Mouse (Mus musculus) stomach, postnatal 0 days (tissue): ENCODE measurements around the gene Ascl1. TPM values are rescaled to one million over a fixed set of nuclear protein-coding genes. Genes with fewer than 3 reads are reported as not detected.

ENCODE experiments used
- ATAC-seq: fragments of 200-750 bp; cut with Nextera tagmentation; 2 replicates; pipeline ENCODE4 v1.8.0; 2017; ENCODE audit not compliant: low FRiP score, low TSS enrichment
- DNase-seq: peaks from one replicate; pipeline ENCODE4 v3.0.0-alpha.2; 2016; ENCODE audit warnings: low spot score
- H3K27ac ChIP-seq: fragments of 300-500 bp; sonication (generic); replicated peaks from 2 replicates; pipeline ENCODE4 v1.5.1; 2014; ENCODE audit warnings: mild to moderate bottlenecking, control low read depth
- H3K27me3 ChIP-seq: fragments of 300-500 bp; sonication (generic); 2 replicates; pipeline ENCODE4 v1.6.1; 2014; ENCODE audit warnings: low read length; ENCODE audit not compliant: control insufficient read depth, insufficient read depth
- H3K36me3 ChIP-seq: fragments of 300-500 bp; sonication (generic); 2 replicates; pipeline ENCODE4 v1.6.1; 2014; ENCODE audit warnings: low read length, mixed read lengths; ENCODE audit not compliant: control insufficient read depth, insufficient read depth
- H3K4me1 ChIP-seq: fragments of 300-500 bp; sonication (generic); replicated peaks from 2 replicates; pipeline ENCODE4 v1.6.1; 2014; ENCODE audit warnings: antibody characterized with exemption; ENCODE audit not compliant: control insufficient read depth, insufficient read depth
- H3K4me2 ChIP-seq: fragments of 300-500 bp; sonication (generic); replicated peaks from 2 replicates; pipeline ENCODE4 v1.6.1; 2014; ENCODE audit warnings: low read depth, mild to moderate bottlenecking, control low read depth, moderate library complexity
- H3K4me3 ChIP-seq: fragments of 300-500 bp; sonication (generic); 2 replicates; pipeline ENCODE4 v1.5.1; 2014; ENCODE audit warnings: low read depth, low read length, control low read depth
- H3K9ac ChIP-seq: fragments of 300-500 bp; sonication (generic); 2 replicates; pipeline ENCODE4 v1.6.1; 2014; ENCODE audit warnings: mild to moderate bottlenecking, low read length, control low read depth, mixed read lengths
- H3K9me3 ChIP-seq: fragments of 300-500 bp; sonication (generic); 2 replicates; pipeline ENCODE4 v1.6.1; 2016; ENCODE audit warnings: low read length; ENCODE audit not compliant: control insufficient read depth
- CTCF ChIP-seq: IDR thresholded peaks from 2 replicates; pipeline ENCODE4 v1.5.1; 2016; ENCODE audit warnings: antibody characterized with exemption, low read depth, mild to moderate bottlenecking, moderate library complexity
- EP300 ChIP-seq: optimal IDR thresholded peaks from 2 replicates; pipeline ENCODE3; 2016; ENCODE audit warnings: antibody characterized with exemption
- WGBS: fragments of 180-500 bp; shearing (Covaris S2); extraction: QIAGEN DNeasy Blood & Tissue Kit; methylation state at CpG from one replicate; pipeline ENCODE4 v1.1.7; 2014; 5-methylcytosine and 5-hydroxymethylcytosine counted together
- polyA plus RNA-seq: library from polyadenylated mRNA; unstranded; fragments of >200 nt; fragmentation: Nextera tagmentation; extraction: Ambion mirVana; gene quantifications from 2 replicates; pipeline ENCODE4 v1.2.1, GENCODE M21; 2015

The Ascl1 gene
- 1.5 and 2.4 TPM in 2 replicates for polyA plus RNA-seq

DNA sequence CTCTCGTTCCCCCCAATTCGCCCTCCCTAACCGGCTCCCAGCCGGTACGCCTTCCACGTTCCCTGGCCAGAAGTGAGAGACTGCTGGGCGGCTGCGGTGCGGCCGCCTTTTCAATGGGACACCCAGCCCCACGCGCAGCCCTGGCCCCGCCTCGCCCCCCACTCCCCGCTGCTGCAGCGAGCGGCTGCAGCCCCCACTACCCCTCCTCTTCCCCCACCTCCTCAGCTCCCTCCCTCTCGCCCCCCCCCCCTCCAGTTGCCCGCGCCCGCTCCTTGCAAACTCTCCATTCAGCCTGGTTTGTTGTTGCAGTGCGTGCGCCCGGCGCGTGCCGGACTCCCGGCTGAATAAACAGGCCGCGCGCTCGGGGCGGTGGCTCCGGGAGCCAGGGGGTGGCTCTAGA lies at the start of gene Ascl1:
Gene Ascl1, minus strand, starts transcription at position 85 of the 400 bp plus-strand sequence.
- no peak within 1 kb of the TSS for H3K27ac ChIP-seq
- peak; percentile 46 for DNase-seq
- peak; percentile 38 for ATAC-seq

DNA sequence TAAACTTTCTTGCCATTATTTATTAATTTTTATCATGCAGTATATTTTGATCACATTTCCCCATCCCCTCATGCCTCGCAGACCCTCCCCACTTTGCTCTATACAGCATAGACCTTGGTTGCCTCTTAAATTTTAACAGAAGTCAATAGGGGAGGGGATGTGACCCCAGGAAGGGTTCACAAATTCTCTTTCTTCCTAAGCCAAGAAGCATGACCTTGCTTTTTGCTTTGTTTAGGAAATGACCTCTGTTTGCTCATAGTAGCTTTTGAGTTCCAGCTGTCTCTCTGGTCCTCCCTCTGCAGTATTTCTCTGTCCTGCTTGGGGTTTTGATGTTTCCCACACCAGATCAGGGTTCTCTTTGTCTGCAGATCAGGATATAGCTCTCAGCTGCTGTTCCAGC lies 40.7 kb upstream of the Ascl1 start:
- H3K36me3 ChIP-seq: no peaks in the 10 kb centered on the region
- no peak overlapping the region for H3K4me2 ChIP-seq
- 80% methylated on average over 1 of the region's 1 CpGs for WGBS
- no peak overlapping the region for H3K27ac ChIP-seq
- H3K4me1 ChIP-seq: no peaks in the 10 kb centered on the region
- ATAC-seq: no peak
- no peak overlapping the region for H3K4me3 ChIP-seq
- no peak for DNase-seq
- no peak for TF ChIP-seq CTCF
- no peak for TF ChIP-seq EP300
- no peaks in the 10 kb centered on the region for H3K27me3 ChIP-seq
- no peaks in the 10 kb centered on the region for H3K9me3 ChIP-seq
- H3K9ac ChIP-seq: no peak overlapping the region

More for the DNA sequence above, at the start of gene Ascl1:
- Histone ChIP-seq H3K27me3 (peaks cover 32% of the 10 kb centered on the region; the same call in 1 of the 2 replicates), H3K36me3 (no peaks in the 10 kb centered on the region), H3K4me3 (peak within 1 kb of the TSS; percentile 54), H3K9me3 (no peaks in the 10 kb centered on the region), H3K4me1 (no peaks in the 10 kb centered on the region), H3K4me2 (peak within 1 kb of the TSS; percentile 94), H3K9ac (peak within 1 kb of the TSS; percentile 23)
- TF ChIP-seq CTCF (no peak), EP300 (no peak)
- WGBS: 1% methylated on average over 31 of the region's 34 CpGs

DNA sequence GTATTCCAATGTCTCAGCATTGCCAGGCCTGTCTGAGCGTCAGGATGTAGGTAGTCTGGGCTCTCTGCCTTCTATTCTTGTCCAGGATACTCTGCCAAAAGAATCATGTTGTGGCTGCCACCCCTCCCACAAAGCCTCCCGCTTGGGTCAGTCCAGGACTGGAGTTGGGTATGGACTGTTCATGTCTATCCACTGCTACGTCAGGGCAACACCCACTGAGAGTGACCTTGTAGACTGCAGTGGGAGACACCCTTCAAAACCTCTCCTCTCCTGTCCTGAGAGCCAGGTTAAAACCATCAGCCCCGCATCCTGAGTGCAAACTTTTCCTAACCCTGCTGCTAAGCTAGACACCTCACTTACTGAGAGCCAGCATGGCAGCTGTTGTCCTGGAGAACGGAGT lies 28.2 kb upstream of the Ascl1 start, which contains the start of gene Pah:
Gene Pah, plus strand, starts transcription at position 150 of the 400 bp plus-strand sequence.
- no peak within 1 kb of the TSS for H3K27ac ChIP-seq
- H3K9me3 ChIP-seq: no peaks in the 10 kb centered on the region
- no peak within 1 kb of the TSS for H3K4me2 ChIP-seq
- DNase-seq (no peak), ATAC-seq (no peak)
- no peak within 1 kb of the TSS for H3K4me3 ChIP-seq
- TF ChIP-seq CTCF (no peak), EP300 (no peak)
- H3K9ac ChIP-seq: no peak within 1 kb of the TSS
- H3K4me1 ChIP-seq: no peaks in the 10 kb centered on the region
- WGBS: 81% methylated on average over 5 of the region's 5 CpGs
- H3K36me3 ChIP-seq: no peaks in the 10 kb centered on the region
- no peaks in the 10 kb centered on the region for H3K27me3 ChIP-seq

GRCm38 (mm10) chr10:87520401-87521116 lies 27.1 kb upstream of the Ascl1 start:
- WGBS: 52% methylated on average over 4 of the region's 4 CpGs
- no peaks in the 10 kb centered on the region for H3K36me3 ChIP-seq
- no peak for DNase-seq
- no peaks in the 10 kb centered on the region for H3K27me3 ChIP-seq
- no peak overlapping the region for H3K4me2 ChIP-seq
- ATAC-seq: no peak
- H3K4me1 ChIP-seq: no peaks in the 10 kb centered on the region
- no peak for TF ChIP-seq CTCF
- TF ChIP-seq EP300: no peak
- H3K27ac ChIP-seq: no peak overlapping the region
- no peak overlapping the region for H3K9ac ChIP-seq
- H3K4me3 ChIP-seq: no peak overlapping the region
- no peaks in the 10 kb centered on the region for H3K9me3 ChIP-seq

- 66% methylated on average over 2 of the region's 2 CpGs for WGBS
These were observed 25.1 kb upstream of the Ascl1 start for GRCm38 (mm10) chr10:87518585-87518984.

GRCm38 (mm10) chr10:87513052-87513451 lies 19.6 kb upstream of the Ascl1 start:
- DNase-seq (no peak), ATAC-seq (0 out of 2 replicates have a peak, but pooled peaks have one; percentile 40)
- Histone ChIP-seq H3K9me3 (no peaks in the 10 kb centered on the region), H3K36me3 (no peaks in the 10 kb centered on the region), H3K27me3 (no peaks in the 10 kb centered on the region; the same call in 1 of the 2 replicates), H3K4me3 (no peak overlapping the region), H3K4me2 (no peak overlapping the region), H3K4me1 (no peaks in the 10 kb centered on the region), H3K9ac (no peak overlapping the region), H3K27ac (no peak overlapping the region)
- peak; percentile 44 for TF ChIP-seq CTCF
- no peak for TF ChIP-seq EP300

More at GRCm38 (mm10) chr10:87518585-87518984, 25.1 kb upstream of the Ascl1 start:
- no peaks in the 10 kb centered on the region for H3K4me1 ChIP-seq
- H3K4me3 ChIP-seq: no peak overlapping the region
- H3K36me3 ChIP-seq: no peaks in the 10 kb centered on the region
- H3K9ac ChIP-seq: no peak overlapping the region
- DNase-seq (no peak), ATAC-seq (no peak)
- no peak overlapping the region for H3K27ac ChIP-seq
- TF ChIP-seq CTCF (no peak), EP300 (no peak)
- H3K9me3 ChIP-seq: no peaks in the 10 kb centered on the region
- H3K27me3 ChIP-seq: no peaks in the 10 kb centered on the region
- no peak overlapping the region for H3K4me2 ChIP-seq
